Mouse (Mus musculus): ENCODE data around the gene Rhou. TPM values are rescaled to one million over a fixed set of nuclear protein-coding genes. Genes with fewer than 3 reads are reported as not detected.

The Rhou gene
- total and polyA plus RNA-seq, 2 experiments from 2014 or later = 10.5 to 41.1 TPM

DNA sequence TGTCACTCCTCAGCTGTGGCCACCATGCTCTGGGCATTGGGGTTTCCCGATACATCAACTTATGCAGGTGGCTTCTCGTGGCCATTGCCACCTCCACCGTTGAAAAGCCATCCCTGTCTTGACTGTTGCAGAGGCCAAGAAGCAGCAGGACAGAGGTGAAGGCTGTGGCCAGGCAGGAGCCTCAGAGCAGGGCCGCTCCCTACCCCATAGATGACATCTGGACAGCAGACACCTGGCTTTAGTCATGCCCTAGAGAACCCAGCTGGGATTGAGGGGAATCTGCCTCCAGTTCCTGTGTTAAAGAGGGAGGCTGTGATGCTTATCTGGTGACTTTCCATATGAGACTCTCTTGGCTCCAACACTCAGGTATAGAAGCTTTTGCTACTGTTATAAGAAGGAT lies 24.7 kb downstream of the Rhou start:
- Histone ChIP-seq H3K27ac (ENCODE audit: low read depth, low read length) (no peak overlapping the region), H3K4me2 (ENCODE audit: low read depth) (no peak overlapping the region), H3K36me3 (ENCODE audit: insufficient read depth) (no peaks in the 10 kb centered on the region), H3K9ac (no peak overlapping the region), H3K27me3 (ENCODE audit: insufficient read depth, low read length) (no peaks in the 10 kb centered on the region), H3K4me1 (ENCODE audit: insufficient read depth) (no peaks in the 10 kb centered on the region), H3K9me3 (ENCODE audit: low read length) (no peaks in the 10 kb centered on the region), H3K4me3 (ENCODE audit: low read depth, low read length) (no peak overlapping the region)
- TF ChIP-seq CTCF (IDR thresholded peaks at IDR 0.05; ENCODE audit: low read depth) = no peak
- no peak for ATAC-seq
- WGBS = 86% methylated on average over 4 of the region's 4 CpGs
- no peak for DNase-seq

- Histone ChIP-seq H3K36me3 (ENCODE audit: insufficient read depth) (no peaks in the 10 kb centered on the region), H3K9ac (no peak overlapping the region), H3K27me3 (ENCODE audit: insufficient read depth, low read length) (no peaks in the 10 kb centered on the region), H3K4me1 (ENCODE audit: insufficient read depth) (no peaks in the 10 kb centered on the region), H3K4me2 (ENCODE audit: low read depth) (no peak overlapping the region), H3K9me3 (ENCODE audit: low read length) (no peaks in the 10 kb centered on the region), H3K27ac (ENCODE audit: low read depth, low read length) (no peak overlapping the region), H3K4me3 (ENCODE audit: low read depth, low read length) (no peak overlapping the region)
- no peak for DNase-seq
- peak; percentile 45; the same call in 1 of the 2 replicates for ATAC-seq
- TF ChIP-seq CTCF (IDR thresholded peaks at IDR 0.05; ENCODE audit: low read depth) = no peak
- WGBS = 21% methylated on average over 18 of the region's 18 CpGs
Observed at GRCm38 (mm10) chr8:123682073-123682761, 28.5 kb downstream of the Rhou start.

- H3K36me3 ChIP-seq (ENCODE audit: insufficient read depth) = no peaks in the 10 kb centered on the region
- no peak overlapping the region for H3K4me2 ChIP-seq (ENCODE audit: low read depth)
- no peaks in the 10 kb centered on the region for H3K4me1 ChIP-seq (ENCODE audit: insufficient read depth)
- ATAC-seq (no peak), DNase-seq (no peak)
- no peaks in the 10 kb centered on the region for H3K9me3 ChIP-seq (ENCODE audit: low read length)
- H3K4me3 ChIP-seq (ENCODE audit: low read depth, low read length) = no peak overlapping the region
- H3K27ac ChIP-seq (ENCODE audit: low read depth, low read length) = no peak overlapping the region
- TF ChIP-seq CTCF (IDR thresholded peaks at IDR 0.05; ENCODE audit: low read depth) = no peak
- WGBS = 61% methylated on average over 7 of the region's 7 CpGs
- no peak overlapping the region for H3K9ac ChIP-seq
- H3K27me3 ChIP-seq (ENCODE audit: insufficient read depth, low read length) = no peaks in the 10 kb centered on the region
Observed at GRCm38 (mm10) chr8:123683321-123683720, 29.6 kb downstream of the Rhou start.

DNA sequence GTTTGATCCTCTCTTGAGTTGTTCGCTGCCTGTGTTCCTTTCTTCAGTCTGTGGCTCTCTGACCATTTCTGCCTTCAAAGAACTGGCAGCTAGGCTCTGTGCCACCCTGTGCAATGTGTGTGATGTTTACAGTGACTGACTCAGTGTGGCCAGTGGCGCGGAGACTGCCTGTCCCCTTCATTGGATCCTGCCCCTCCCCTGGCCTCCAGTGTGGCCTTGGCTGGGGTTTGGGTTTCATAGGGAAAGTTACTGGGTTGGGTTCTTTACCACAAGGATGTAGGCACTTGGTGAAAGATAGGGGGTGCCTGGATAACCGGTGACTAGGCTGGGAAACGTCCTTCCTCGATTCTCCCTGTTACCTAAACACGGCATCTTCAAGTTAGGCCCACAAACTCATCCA lies 31.1 kb downstream of the Rhou start:
- H3K27ac ChIP-seq (ENCODE audit: low read depth, low read length) = no peak overlapping the region
- H3K4me1 ChIP-seq (ENCODE audit: insufficient read depth) = no peaks in the 10 kb centered on the region
- no peak overlapping the region for H3K9ac ChIP-seq
- H3K9me3 ChIP-seq (ENCODE audit: low read length) = no peaks in the 10 kb centered on the region
- H3K4me2 ChIP-seq (ENCODE audit: low read depth) = no peak overlapping the region
- no peak for TF ChIP-seq CTCF (IDR thresholded peaks at IDR 0.05; ENCODE audit: low read depth)
- no peaks in the 10 kb centered on the region for H3K27me3 ChIP-seq (ENCODE audit: insufficient read depth, low read length)
- 86% methylated on average over 7 of the region's 7 CpGs for WGBS
- DNase-seq = no peak
- H3K36me3 ChIP-seq (ENCODE audit: insufficient read depth) = no peaks in the 10 kb centered on the region
- no peak for ATAC-seq
- no peak overlapping the region for H3K4me3 ChIP-seq (ENCODE audit: low read depth, low read length)

DNA sequence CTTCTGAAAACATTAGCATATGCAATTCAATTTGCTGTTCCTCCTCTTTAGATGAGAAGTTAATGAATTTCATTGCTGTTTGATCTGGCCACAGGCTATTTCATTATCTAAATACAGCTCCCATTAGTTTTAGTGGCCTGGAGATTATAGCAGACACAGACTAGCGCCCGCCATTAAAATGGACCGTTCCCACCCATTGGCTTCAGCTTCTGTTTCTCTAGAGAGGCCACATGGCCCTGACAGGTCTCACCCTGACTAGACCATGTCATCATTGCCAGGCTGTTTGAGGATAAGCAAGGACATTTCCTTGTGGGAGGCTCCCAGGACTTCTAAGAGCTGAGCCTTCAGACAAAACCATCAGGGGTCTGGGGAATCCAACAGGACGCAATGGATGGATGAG lies 31.7 kb downstream of the Rhou start:
- no peak overlapping the region for H3K27ac ChIP-seq (ENCODE audit: low read depth, low read length)
- no peak overlapping the region for H3K4me2 ChIP-seq (ENCODE audit: low read depth)
- DNase-seq (no peak), ATAC-seq (no peak)
- no peak overlapping the region for H3K9ac ChIP-seq
- no peaks in the 10 kb centered on the region for H3K36me3 ChIP-seq (ENCODE audit: insufficient read depth)
- WGBS = 81% methylated on average over 4 of the region's 4 CpGs
- no peaks in the 10 kb centered on the region for H3K9me3 ChIP-seq (ENCODE audit: low read length)
- no peak for TF ChIP-seq CTCF (IDR thresholded peaks at IDR 0.05; ENCODE audit: low read depth)
- H3K4me3 ChIP-seq (ENCODE audit: low read depth, low read length) = no peak overlapping the region
- no peaks in the 10 kb centered on the region for H3K27me3 ChIP-seq (ENCODE audit: insufficient read depth, low read length)
- no peaks in the 10 kb centered on the region for H3K4me1 ChIP-seq (ENCODE audit: insufficient read depth)

DNA sequence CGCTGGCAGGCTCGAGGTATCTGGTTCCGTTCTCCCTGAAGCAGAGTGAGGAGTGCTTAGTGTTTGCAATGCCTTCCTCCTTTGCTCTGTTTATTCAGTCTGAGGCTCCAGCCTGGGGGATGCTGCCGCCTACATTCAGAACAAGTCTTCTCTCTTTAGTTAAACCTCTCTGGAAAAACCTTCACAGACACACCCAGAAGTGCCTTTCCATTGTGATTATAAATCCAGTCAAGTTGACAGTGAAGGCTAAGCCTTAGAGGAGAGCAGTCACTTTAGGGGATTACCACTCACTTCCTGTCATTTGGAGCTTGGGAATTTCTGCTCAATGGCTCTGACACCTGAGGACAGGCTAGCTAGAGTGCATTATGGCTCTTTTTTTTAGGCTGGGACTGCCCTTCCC lies 34.1 kb downstream of the Rhou start:
- Histone ChIP-seq H3K4me1 (ENCODE audit: insufficient read depth) (no peaks in the 10 kb centered on the region), H3K9me3 (ENCODE audit: low read length) (no peaks in the 10 kb centered on the region), H3K27ac (ENCODE audit: low read depth, low read length) (no peak overlapping the region), H3K36me3 (ENCODE audit: insufficient read depth) (no peaks in the 10 kb centered on the region), H3K4me2 (ENCODE audit: low read depth) (no peak overlapping the region), H3K4me3 (ENCODE audit: low read depth, low read length) (no peak overlapping the region), H3K9ac (no peak overlapping the region), H3K27me3 (ENCODE audit: insufficient read depth, low read length) (no peaks in the 10 kb centered on the region)
- no peak for DNase-seq
- no peak for TF ChIP-seq CTCF (IDR thresholded peaks at IDR 0.05; ENCODE audit: low read depth)
- WGBS = 67% methylated on average over 4 of the region's 4 CpGs
- ATAC-seq = no peak

GRCm38 (mm10) chr8:123692165-123692962 lies 38.6 kb downstream of the Rhou start:
- no peak for TF ChIP-seq CTCF (IDR thresholded peaks at IDR 0.05; ENCODE audit: low read depth)
- 86% methylated on average over 10 of the region's 10 CpGs for WGBS
- no peak overlapping the region for H3K27ac ChIP-seq (ENCODE audit: low read depth, low read length)
- H3K9ac ChIP-seq = no peak overlapping the region
- no peaks in the 10 kb centered on the region for H3K9me3 ChIP-seq (ENCODE audit: low read length)
- no peaks in the 10 kb centered on the region for H3K4me1 ChIP-seq (ENCODE audit: insufficient read depth)
- no peak overlapping the region for H3K4me3 ChIP-seq (ENCODE audit: low read depth, low read length)
- ATAC-seq = no peak
- no peak for DNase-seq
- H3K36me3 ChIP-seq (ENCODE audit: insufficient read depth) = no peaks in the 10 kb centered on the region
- no peak overlapping the region for H3K4me2 ChIP-seq (ENCODE audit: low read depth)
- no peaks in the 10 kb centered on the region for H3K27me3 ChIP-seq (ENCODE audit: insufficient read depth, low read length)

Data from forebrain, postnatal 0 days (tissue).